ENCODE assay signal across 8 mouse cellular contexts in genomic region chr4:135018018-135018417, GRCm38 (mm10).
DNase-seq lines count a peak whose midpoint lies in the region; ATAC-seq lines count a peak whose summit lies in the region.

No protein-coding gene starts in this region.

- no peak overlapping the region for H3K9ac ChIP-seq in forebrain, embryonic 11.5 days (ENCODE audit: low read length)
- no peak overlapping the region for H3K9ac ChIP-seq in forebrain, embryonic 16.5 days (replicated peaks; ENCODE audit: low read depth, low read length)

- no peak overlapping the region for H3K27ac ChIP-seq in forebrain, embryonic 11.5 days (ENCODE audit: low read depth, low read length)
- no peak overlapping the region for H3K27ac ChIP-seq in forebrain, embryonic 16.5 days (ENCODE audit: low read length)

- peak; percentile 75 for DNase-seq in forebrain, embryonic 11.5 days (ENCODE audit: low spot score)
- peak; percentile 92 for DNase-seq in 416B (ENCODE audit: low read depth)
- peak; percentile 53 for DNase-seq in adrenal gland, adult 2 months
- peak; percentile 63 for DNase-seq in gastrocnemius, adult 18-20 months (ENCODE audit: low spot score)
- DNase-seq in kidney, postnatal 4 days, result peak; percentile 73 to 77
- DNase-seq in thymus, adult 18-20 months, result peak; percentile 18 to 27

- no peaks in the 10 kb centered on the region for H3K27me3 ChIP-seq in forebrain, embryonic 11.5 days (ENCODE audit: control insufficient read depth, insufficient read depth, low read length)
- no peaks in the 10 kb centered on the region for H3K27me3 ChIP-seq in forebrain, embryonic 16.5 days (replicated peaks; ENCODE audit: control insufficient read depth, insufficient read depth, low read length)
- peaks cover 8% of the 10 kb centered on the region for H3K27me3 ChIP-seq in megakaryocyte, embryonic 14.5 days (replicated peaks)

- no peak overlapping the region for H3K4me3 ChIP-seq in forebrain, embryonic 11.5 days (ENCODE audit: low read depth, low read length)
- H3K4me3 ChIP-seq in forebrain, embryonic 16.5 days (replicated peaks; ENCODE audit: low read length), result no peak overlapping the region
- peak overlapping the region; percentile 19 for H3K4me3 ChIP-seq in megakaryocyte, embryonic 14.5 days (replicated peaks)

- no peaks in the 10 kb centered on the region; the same call in 1 of the 2 replicates for H3K9me3 ChIP-seq in forebrain, embryonic 11.5 days (ENCODE audit: control insufficient read depth, low read length)
- H3K9me3 ChIP-seq in forebrain, embryonic 16.5 days (ENCODE audit: control insufficient read depth, low read length), result peaks cover 4% of the 10 kb centered on the region; the same call in 1 of the 2 replicates
- H3K9me3 ChIP-seq in megakaryocyte, embryonic 14.5 days, result peaks cover 8% of the 10 kb centered on the region; the same call in 1 of the 2 replicates

- no peaks in the 10 kb centered on the region for H3K4me1 ChIP-seq in forebrain, embryonic 11.5 days (replicated peaks; ENCODE audit: control insufficient read depth, insufficient read depth, low read length)
- no peaks in the 10 kb centered on the region for H3K4me1 ChIP-seq in forebrain, embryonic 16.5 days (replicated peaks; ENCODE audit: control insufficient read depth, insufficient read depth, low read length)
- peaks cover 73% of the 10 kb centered on the region for H3K4me1 ChIP-seq in megakaryocyte, embryonic 14.5 days

- 28% methylated on average over 8 of the region's 8 CpGs for WGBS in forebrain, embryonic 11.5 days
- 22% methylated on average over 8 of the region's 8 CpGs for WGBS in forebrain, embryonic 16.5 days

- no peak overlapping the region for H3K4me2 ChIP-seq in forebrain, embryonic 11.5 days (ENCODE audit: low read depth, low read length, severe bottlenecking)
- H3K4me2 ChIP-seq in forebrain, embryonic 16.5 days (ENCODE audit: low read length), result no peak overlapping the region

- ATAC-seq in forebrain, embryonic 11.5 days (replicated peaks; ENCODE audit: low FRiP score), result no peak
- no peak for ATAC-seq in forebrain, embryonic 16.5 days

- H3K36me3 ChIP-seq in forebrain, embryonic 11.5 days (ENCODE audit: control insufficient read depth, insufficient read depth, low read length), result no peaks in the 10 kb centered on the region
- H3K36me3 ChIP-seq in forebrain, embryonic 16.5 days (ENCODE audit: control insufficient read depth, insufficient read depth), result no peaks in the 10 kb centered on the region
- H3K36me3 ChIP-seq in megakaryocyte, embryonic 14.5 days (replicated peaks; ENCODE audit: low read length), result no peaks in the 10 kb centered on the region

Comparison
In these comparisons a context has a peak if more than half of its experiments do, and no peak if none do; other contexts are left out.
1. DNase-seq: peak in every context shown above with its lines; median percentile 92 in 416B; 75 in forebrain, embryonic 11.5 days; 75 in kidney, postnatal 4 days; 63 in gastrocnemius, adult 18-20 months; 53 in adrenal gland, adult 2 months; 22 in thymus, adult 18-20 months.